Mouse (Mus musculus) retina, embryonic 14.5 days (tissue): ENCODE data around the gene Cnnm3.
"Not testable (repeated sequence)": the region's sequence is repeated elsewhere in the genome, so short reads cannot be mapped to it uniquely, and the experiment has no call there.

Experiments used
- DNase-seq: peaks from one replicate; pipeline ENCODE4 v3.0.0-alpha.2; 2015; ENCODE audit warnings: low spot score

Cnnm3 gene

GRCm38 (mm10) chr1:36536783-36537182, 25.1 kb downstream of the Cnnm3 start, which contains the start of gene Ankrd23:
Ankrd23 (minus strand) TSS chr1:36536883.
- not testable (repeated sequence) for DNase-seq

- DNase-seq: no peak
These were observed 27.1 kb downstream of the Cnnm3 start for GRCm38 (mm10) chr1:36538727-36539126.

- no peak for DNase-seq
These were observed 27.5 kb downstream of the Cnnm3 start, which contains the start of gene Gm42417 for GRCm38 (mm10) chr1:36539186-36539585. Gm42417 (minus strand) TSS chr1:36539429.

GRCm38 (mm10) chr1:36540132-36540531, 28.5 kb downstream of the Cnnm3 start:
- DNase-seq: no peak

GRCm38 (mm10) chr1:36540807-36541206, 29.1 kb downstream of the Cnnm3 start:
- no peak for DNase-seq

GRCm38 (mm10) chr1:36541844-36542243, 30.2 kb downstream of the Cnnm3 start:
- DNase-seq: no peak

GRCm38 (mm10) chr1:36542925-36543324, 31.3 kb downstream of the Cnnm3 start:
- no peak for DNase-seq

GRCm38 (mm10) chr1:36545382-36545781, 33.7 kb downstream of the Cnnm3 start:
- no peak for DNase-seq

GRCm38 (mm10) chr1:36545845-36546600, 34.4 kb downstream of the Cnnm3 start:
- no peak for DNase-seq

- peak; percentile 98 for DNase-seq
These were observed 35.3 kb downstream of the Cnnm3 start, which contains the start of gene Ankrd39 for GRCm38 (mm10) chr1:36546888-36547471. Ankrd39 (minus strand) TSS chr1:36547445.

- DNase-seq: no peak
These were observed 36.4 kb downstream of the Cnnm3 start for GRCm38 (mm10) chr1:36547981-36548598.

GRCm38 (mm10) chr1:36548771-36549170, 37.1 kb downstream of the Cnnm3 start:
- no peak for DNase-seq

- no peak for DNase-seq
These were observed 37.8 kb downstream of the Cnnm3 start for GRCm38 (mm10) chr1:36549491-36549890.

GRCm38 (mm10) chr1:36550075-36550863, 38.6 kb downstream of the Cnnm3 start:
- no peak for DNase-seq

GRCm38 (mm10) chr1:36551904-36552303, 40.2 kb downstream of the Cnnm3 start:
- DNase-seq: no peak

- no peak for DNase-seq
These were observed 40.8 kb downstream of the Cnnm3 start for GRCm38 (mm10) chr1:36552506-36552905.

- no peak for DNase-seq
These were observed 43.1 kb downstream of the Cnnm3 start for GRCm38 (mm10) chr1:36554633-36555399.

- DNase-seq: no peak
These were observed 44.2 kb downstream of the Cnnm3 start for GRCm38 (mm10) chr1:36555798-36556395.

GRCm38 (mm10) chr1:36556553-36557456, 45.1 kb downstream of the Cnnm3 start:
- peak; percentile 96 for DNase-seq

GRCm38 (mm10) chr1:36557457-36558011, 45.9 kb downstream of the Cnnm3 start:
- peak; percentile 75 for DNase-seq
